Mouse (Mus musculus) liver, adult (tissue): Measurements from ENCODE around the gene Zg16.

Experiments used
- GATA4 ChIP-seq: IDR thresholded peaks from 2 replicates; pipeline ENCODE4 v1.6.1; 2014; ENCODE audit warnings: mild to moderate bottlenecking, low read length; ENCODE audit not compliant: insufficient replicate concordance

Gene Zg16

DNA sequence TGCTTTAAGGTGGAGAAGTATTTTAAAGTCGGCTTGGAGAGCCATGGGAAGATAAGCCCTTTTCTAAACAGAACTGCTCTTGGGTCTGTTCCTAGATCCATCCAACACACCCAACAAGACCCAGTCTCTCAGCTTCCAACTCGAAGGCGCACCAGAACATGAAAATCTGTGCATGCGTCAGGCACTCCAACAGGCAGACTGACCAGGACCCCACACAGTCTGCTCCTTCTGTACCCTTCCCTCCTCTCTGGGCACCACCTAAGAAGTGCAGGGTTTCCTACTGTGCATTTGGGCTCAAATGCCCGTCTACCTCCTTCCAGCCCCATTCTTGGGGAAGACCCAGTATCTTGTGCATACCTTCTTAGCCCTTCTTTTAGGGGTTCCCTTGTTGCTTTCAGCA, 66.6 kb downstream of the Zg16 start:
- no peak for TF ChIP-seq GATA4

DNA sequence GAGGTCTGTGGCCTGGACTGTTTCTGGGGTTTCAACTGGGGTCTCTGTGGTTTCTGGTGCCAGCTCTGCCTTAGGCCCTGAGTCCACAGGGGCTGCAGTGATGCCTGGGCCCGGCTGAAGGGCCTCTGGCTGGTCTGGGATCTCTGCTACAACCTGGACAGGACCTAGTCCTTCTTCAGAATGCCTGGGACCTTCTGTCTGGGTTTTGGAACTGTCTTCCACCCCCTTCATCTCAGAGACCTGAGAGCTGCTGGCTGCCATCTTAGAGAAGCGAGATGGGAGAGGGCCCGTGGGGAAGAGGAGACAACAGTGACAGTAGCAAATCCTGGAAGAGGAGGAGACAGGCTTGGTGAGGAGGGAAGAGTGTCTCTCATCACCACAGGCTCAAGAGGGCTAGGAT, 67.1 kb downstream of the Zg16 start:
- no peak for TF ChIP-seq GATA4

DNA sequence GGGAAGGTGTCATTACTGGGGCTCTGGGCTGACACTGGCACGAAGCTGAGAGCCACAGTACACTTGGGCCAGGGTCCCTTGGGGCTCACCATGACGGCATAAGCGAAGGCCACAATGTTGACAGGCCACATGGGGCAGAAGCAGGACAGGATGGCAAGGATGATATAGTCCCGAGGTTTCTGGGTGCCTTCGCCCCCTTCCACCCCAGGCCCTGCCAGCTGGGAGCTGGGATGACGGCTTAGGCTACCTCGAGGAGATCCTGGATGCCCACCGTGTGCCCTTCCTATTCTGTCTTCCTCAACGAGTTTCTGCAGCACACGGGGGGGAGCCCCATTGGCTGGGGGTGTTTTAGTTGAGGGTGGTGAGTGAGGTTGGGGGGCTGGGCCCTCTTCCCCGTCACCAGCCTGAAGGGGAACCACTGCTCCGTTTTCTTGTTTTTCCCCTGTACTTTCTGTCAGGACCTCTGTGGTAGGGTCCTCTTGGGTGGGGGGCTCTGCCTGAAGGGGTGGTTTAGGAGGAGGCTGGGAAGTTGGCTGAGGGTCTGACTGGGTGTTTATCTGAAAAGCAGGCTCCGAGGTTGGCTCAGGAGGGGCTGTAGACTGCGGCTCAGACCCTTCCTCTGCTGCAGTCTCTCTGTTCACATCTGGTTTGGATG, 67.7 kb downstream of the Zg16 start:
- no peak for TF ChIP-seq GATA4

DNA sequence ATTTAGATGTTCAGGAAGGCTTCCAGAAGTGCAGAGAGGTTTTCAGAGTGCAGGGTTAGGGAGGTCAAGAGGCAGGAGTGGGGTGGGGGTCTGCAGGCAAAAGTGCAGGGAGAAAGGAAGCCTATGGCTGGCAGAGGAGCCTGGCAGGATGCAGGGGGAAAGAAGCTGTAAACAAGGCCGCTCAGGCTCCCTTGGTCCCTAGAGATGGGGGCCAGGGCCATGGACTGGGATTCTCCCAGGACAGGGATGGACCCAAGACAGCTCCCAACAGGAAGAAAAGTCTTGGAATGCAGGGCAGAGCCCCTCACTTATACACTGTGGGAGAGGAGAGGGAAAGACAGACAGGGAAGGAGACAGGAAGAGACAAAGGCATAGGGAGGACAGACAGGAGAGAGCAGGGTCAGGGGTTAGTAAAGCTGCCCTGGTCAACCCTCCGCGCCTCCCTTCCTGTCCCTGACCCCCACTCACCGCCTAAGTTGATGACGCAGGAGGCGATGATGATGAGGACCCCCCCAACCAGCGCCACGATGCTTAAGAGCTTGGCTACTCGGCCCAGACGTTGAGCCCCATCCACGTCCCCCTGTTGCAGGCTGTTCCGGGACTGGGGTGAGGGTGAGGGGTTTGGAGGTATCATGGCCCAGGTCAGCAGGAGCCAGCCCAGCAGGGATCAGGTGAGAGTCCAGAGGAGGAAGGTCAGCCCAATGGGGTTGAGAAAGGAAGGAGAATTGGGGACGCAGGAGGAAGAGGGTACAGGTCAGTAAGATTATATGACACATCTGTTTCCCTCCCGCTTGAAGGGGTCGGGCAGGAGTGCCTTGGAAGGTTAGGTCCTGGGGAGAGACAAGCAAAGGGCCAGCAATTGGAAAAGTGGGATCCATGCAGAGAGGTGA, 68.5 kb downstream of the Zg16 start:
- no peak for TF ChIP-seq GATA4

DNA sequence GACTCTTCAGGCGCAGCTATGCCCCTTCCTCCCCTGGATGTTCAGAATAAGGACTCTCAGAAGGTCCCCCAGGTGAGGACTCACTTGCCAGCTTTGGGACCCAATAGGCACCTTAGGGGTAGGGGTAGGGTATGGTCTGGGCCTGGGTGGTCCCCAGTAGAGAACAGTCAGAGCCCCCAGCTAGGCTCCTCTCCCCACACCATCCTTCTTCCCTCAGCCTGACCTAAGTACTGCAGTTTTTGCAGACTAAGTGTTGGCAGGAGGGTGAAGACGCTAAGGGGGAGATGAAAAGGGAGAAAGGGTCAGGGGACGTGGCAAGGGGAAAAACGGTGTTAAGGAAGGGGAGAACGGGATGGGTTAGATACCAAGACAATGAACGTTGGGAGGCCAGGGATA, 69.2 kb downstream of the Zg16 start:
- TF ChIP-seq GATA4, result no peak

DNA sequence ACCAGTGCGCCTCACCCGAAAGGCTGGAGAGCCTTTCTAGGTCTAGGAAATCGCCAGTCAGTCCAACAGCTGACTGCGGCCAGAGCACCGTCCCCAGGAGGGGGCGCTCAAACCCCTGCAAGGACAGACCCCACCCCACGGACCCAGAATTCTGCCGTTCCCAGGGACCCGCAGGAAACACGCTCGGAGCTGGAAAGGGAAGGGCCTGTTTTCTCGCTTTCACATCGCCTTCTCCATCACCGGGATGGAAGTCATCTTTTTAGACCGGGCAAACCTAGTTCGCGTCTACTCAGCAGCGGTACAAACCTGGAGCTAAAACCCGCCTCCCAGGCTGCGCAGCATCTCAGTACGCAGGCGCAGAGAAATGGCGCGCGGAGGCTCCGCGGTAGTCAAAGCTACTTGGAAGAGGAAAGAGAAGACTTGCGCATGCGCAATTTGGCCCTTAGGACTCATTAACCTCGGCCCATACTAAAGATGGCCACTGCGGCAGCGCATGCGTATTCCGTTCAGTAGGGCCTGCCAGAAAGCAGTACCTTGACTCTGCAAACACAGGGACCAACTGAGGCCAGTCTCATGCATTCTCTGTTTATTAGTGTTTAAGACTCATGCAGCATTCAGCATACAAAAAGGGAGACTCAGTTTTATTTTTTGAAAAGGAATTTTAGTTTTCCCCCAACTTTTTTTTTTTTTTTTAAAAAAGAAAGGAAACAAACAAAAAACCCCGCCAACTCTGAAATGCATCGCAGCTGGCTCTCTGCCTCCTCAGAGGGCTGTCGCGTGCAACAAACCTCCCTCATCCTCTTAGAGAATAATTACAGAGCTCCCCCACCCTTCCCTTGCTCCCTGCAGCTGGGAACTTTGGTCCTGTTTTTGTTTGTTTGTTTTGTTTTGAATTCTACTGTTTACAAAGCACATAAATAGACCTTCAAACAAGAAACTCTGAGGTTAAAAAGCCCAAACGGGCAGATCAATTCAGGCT, 69.9 kb downstream of the Zg16 start, which contains the start of gene Pagr1a:
TSS of gene Pagr1a (minus strand) at position 382 of the 979 bp plus-strand sequence.
- no peak for TF ChIP-seq GATA4

DNA sequence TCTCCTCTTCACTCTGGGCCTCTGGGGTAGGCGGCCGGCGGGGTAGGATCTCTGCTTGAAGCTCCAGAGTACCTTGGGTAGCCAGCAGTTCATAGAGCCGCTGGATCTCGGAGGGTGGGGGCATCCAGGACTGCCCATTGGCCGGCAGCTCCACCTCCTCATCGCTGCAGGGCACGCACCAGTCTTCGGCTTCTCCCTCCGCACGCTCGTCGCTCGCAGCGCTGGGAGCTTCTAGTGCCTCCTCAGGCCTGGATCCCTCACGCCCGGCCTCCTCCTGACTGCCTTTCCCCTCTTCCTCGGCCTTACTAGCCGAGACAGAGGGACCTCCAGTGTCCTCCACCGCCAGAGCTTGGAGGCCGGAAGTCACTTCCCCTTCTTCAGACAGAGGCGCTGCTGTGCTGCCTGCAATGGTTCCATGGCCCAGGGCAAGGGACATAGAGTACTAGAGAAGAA, 70.6 kb downstream of the Zg16 start:
- TF ChIP-seq GATA4, result no peak

DNA sequence TGATC, 70.8 kb downstream of the Zg16 start, which contains the start of gene Pagr1b:
TSS of gene Pagr1b (minus strand) at position 4 of the 5 bp plus-strand sequence.
- no peak for TF ChIP-seq GATA4

DNA sequence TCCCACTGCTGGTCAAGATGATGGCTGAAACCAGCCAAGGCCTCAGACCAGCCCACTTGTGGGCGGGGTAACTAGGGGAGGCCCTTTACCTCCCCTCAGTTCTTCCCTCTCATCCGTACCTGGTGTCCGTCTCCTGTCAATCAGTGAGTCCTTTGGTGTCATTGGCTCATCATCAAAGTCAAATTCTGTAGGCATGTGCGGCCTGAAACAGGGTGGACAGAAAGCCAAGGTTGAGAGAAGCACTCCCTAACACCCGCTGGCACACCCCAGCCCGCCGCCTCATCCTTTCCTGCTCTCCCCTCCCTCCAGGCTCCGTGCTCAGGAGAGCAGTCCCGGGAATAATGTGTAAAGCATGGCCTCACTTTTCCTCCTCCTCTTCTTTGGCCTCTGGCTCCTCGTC, 71.0 kb downstream of the Zg16 start:
- no peak for TF ChIP-seq GATA4

DNA sequence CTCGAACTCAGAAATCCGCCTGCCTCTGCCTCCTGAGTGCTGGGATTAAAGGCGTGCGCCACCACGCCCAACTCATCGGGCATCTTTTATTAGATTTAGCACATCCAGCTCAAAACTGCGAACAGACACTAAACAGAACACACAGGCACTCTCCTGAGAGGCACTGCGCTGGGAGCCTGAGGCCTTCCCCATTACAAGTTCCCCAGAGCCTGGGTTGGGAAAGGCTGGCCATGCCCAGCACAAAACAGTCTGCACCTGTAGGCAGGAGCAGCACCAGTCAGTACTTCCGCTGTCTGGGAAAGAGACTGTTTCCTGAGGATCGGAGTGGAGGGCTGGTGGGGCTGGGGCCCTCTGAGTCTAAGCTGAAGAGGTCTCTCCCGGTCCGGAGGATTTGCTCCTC, 72.1 kb downstream of the Zg16 start:
- TF ChIP-seq GATA4, result no peak

DNA sequence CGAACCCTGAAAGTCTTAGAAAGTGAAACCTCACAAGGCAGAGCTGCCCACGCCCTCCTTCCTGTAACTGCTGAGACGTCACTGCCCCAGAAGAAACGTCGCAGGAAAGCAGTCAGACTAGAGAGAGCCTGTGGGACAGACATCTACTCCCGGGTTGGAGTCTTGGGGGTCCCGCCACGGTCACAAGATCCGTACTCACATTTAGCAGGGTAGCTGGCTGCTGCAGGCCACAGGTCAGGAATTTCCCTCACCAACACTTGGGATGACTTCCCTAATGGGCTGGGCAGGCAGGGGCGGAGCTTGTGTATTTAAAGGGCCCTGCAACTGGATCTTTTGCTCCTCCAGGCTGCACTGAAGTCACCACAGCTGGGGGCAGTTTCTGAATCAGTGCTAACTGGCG, 72.8 kb downstream of the Zg16 start, which contains the start of gene Mvp:
TSS of gene Mvp (minus strand) at position 302 of the 400 bp plus-strand sequence.
- no peak for TF ChIP-seq GATA4

DNA sequence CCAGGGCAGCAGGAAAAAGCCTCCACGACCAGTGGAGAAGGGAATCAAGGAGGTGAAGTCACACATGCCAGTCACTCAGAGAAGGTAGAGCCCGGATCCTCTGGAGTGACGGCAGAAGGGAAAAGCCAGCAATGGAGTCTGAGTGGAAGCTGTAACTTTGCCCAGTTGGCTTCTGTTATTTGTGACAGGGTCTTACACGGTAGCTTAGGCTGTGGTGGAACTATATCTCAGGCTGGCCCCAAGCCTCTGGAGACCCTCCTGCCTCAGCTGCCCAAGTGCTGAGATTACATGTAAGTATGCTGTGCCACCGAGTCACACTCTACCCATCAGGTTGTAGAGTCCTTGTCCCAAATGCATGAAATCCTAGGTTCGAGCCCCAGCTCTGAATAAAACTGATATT, 73.7 kb downstream of the Zg16 start:
- no peak for TF ChIP-seq GATA4

DNA sequence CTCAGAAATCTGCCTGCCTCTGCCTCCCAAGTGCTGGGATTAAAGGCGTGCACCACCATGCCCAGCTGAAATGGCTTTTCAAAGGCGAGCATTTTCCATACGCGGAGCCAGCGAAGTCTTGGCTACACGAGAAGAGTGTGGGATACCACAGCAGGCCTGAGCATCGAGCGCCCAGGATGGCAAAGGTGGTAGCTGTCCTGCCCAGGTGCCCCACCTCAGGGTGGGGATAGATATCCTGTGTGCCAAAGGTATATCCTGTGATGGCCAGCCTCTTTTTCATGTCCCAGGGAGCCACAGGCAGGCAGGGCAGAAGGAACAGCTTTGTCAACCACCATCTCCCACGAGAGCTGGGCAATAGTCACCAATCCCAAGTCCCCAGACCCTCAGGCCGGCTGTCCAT, 74.3 kb downstream of the Zg16 start:
- TF ChIP-seq GATA4, result no peak

DNA sequence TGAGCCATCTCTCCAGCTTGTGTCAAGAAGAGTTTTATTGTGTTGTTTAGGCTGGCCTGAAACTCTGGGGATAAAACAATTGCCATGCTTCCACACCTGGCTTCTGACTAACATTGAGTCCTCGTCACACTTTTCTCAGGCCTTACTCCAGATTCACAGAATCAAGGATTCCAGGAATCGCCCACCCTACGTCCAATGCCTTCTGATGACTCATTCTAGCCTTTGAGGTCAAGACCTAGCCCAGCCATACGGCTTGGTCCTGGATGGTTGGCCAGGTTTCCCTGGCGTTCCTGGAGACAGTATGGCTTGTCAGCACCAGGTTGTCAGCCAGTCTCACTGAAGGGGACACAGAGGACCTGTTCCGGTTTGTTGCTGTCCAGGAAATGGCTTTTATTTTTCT, 74.8 kb downstream of the Zg16 start:
- no peak for TF ChIP-seq GATA4

DNA sequence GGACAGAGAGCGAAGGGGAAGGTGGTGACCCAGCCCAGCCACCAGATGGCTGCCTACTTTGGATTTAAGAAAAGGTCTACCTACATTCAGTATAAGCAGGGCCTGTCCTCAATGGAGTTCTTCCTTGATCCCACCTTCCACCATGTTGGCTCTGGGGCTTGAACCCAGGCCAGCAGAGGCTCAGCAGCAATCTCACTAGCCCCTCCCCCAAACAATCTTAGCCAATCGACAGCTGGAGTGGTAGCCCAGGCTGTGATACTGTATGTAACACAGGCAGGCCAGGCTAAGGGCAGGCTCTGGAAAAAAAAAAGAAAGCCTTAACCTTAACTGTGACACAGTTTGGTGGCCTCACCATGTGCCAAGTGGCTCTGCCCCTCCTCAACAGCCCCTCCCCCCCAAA, 75.4 kb downstream of the Zg16 start:
- TF ChIP-seq GATA4, result no peak

DNA sequence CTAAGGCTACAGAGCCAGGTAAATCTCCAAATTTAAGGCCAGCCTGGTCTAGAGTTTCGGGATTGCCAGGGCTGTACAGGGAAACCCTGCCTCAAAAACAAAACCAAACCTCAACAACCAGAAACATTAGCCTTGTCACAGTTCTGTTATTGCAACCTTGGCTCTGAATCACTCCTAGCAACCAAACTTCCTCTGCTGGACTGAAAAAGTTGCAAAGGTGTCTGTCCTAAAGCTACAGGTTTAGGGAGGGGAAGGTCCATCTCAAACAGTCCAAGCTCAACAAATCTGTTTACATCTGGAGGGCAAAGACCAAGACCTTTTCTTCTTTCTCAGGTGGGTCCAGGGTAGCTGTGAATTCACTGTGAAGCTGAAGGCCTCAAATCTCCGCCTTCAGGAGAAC, 76.1 kb downstream of the Zg16 start:
- no peak for TF ChIP-seq GATA4

DNA sequence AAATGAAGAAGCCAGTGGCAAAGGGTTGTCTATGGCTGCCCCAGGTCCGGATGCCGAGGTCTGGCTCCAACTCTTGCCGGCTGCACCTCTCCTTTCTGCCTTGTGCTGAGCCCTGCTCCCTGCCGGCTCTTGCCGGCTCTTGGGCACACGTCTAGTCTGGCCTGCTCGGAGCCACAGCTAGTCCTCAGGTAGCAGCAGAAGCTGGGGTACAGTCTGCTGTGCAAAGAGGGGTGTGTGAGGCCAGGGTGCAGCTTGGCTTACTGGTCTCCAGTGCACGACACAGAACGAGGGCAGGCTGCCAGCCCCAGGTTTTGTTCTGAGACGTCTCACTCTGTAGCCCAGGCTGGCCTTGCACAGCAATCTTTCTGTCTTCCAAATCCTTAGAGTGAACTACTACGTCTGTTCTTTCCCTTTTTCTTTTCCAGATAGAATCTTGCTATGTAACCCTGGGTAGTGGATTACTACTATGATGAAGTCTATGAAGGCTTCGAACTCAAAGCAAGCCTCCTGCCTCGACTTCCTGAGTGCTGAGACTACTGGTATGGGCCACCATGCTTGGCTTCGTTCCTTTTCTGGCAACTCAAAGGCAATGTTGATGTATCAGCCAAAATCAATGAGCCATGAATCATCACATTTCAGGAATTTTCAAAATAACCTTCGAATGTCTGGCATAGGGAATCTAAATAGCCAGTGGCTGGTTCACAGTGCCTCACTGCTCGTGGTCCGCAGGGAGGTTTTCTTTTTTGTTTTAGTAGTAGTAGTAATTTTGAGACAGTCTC, 77.6 kb downstream of the Zg16 start:
- TF ChIP-seq GATA4, result no peak
